Mouse (Mus musculus): ENCODE measurements at regions not wholly inside any gene's neighbourhood (a gene's known extent, or its start where the extent isn't known, plus 50 kb on each side); places are given as distances from the start of the nearest gene placed in this dataset.

DNA sequence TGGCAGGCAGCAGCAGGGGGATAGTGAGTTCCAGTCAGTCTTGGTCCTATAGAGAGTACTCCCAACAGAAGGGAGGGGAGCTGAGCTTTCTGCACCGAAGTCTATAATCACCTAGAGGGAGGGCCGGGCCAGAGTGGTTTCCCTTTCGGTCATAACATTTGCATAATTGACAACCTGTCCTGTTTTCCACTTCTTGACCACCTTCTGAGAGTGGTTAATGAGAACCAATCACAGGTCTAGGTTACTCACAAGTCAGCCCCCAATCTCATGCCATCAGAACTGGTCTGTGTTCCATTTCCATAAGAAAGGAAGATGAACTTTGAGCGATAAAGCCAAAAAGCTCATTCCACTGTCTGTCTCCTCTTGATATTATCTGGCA is 611.9 kb downstream of the Zfp706 start:
- DNase-seq (ENCODE audit: extremely low read depth, low read depth, low spot score) = peak; percentile 18
- WGBS = 57% methylated on average over 4 of the region's 4 CpGs
- Histone ChIP-seq H3K9ac (ENCODE audit: low read depth, low read length) (no peak overlapping the region), H3K27ac (replicated peaks; ENCODE audit: insufficient read depth, low read depth, low read length) (peak overlapping the region; percentile 79), H3K79me2 (ENCODE audit: control insufficient read depth, insufficient read depth, low read length) (no peaks in the 10 kb centered on the region), H3K4me3 (ENCODE audit: insufficient read depth, low read depth, low read length) (no peak overlapping the region), H3K4me1 (ENCODE audit: control insufficient read depth, insufficient read depth, low read length) (peaks cover 19% of the 10 kb centered on the region), H3K36me3 (ENCODE audit: control insufficient read depth, insufficient read depth, low read length) (no peaks in the 10 kb centered on the region), H3K27me3 (ENCODE audit: control insufficient read depth, insufficient read depth, low read length) (no peaks in the 10 kb centered on the region)
- TF ChIP-seq POLR2A (IDR thresholded peaks at IDR 0.05; ENCODE audit: extremely low read depth, insufficient read depth, low read length) = no peak
- no peak for TF ChIP-seq CTCF (IDR thresholded peaks at IDR 0.05; ENCODE audit: low read depth, low read length)

DNA sequence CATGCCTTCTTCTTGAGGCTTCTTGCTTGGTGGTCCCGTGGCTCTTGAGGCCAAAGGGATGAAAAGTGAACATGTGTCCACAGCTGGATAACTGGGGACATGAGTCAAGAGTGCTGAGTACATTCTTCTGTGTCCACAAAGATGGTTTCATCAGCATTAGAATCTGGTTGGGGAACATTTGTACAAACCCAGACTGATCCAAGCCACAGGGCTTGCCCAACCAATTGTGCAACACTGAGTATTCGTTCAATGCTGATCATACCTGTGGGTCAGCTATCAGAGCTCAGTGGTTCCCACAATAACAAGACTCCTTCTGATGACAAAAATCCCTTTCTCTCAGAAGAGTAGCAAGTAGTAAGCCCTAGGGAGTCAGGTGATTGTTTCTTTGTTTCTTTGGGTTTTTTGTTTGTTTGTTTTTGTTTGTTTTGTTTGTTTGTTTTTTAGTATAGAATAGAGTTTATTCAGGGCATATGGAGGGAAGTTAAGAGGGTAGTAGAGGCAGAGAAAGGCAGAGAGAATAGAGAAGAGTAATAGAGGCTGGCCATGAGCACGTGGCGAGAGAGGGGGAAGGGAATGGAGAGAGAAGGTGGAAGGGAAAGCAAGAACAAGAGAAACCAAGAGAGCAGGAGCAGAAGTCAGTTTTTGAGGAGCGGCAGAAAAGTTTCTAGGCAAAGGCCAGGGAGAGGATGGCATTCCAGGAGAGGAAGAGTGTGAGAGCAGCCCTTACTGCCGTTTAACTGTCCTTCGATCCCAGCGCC is 612.5 kb downstream of the Zfp706 start:
- H3K4me3 ChIP-seq (ENCODE audit: insufficient read depth, low read depth, low read length) = no peak overlapping the region
- no peaks in the 10 kb centered on the region for H3K27me3 ChIP-seq (ENCODE audit: control insufficient read depth, insufficient read depth, low read length)
- H3K9ac ChIP-seq (ENCODE audit: low read depth, low read length) = no peak overlapping the region
- no peaks in the 10 kb centered on the region for H3K79me2 ChIP-seq (ENCODE audit: control insufficient read depth, insufficient read depth, low read length)
- no peaks in the 10 kb centered on the region for H3K36me3 ChIP-seq (ENCODE audit: control insufficient read depth, insufficient read depth, low read length)
- H3K27ac ChIP-seq (replicated peaks; ENCODE audit: insufficient read depth, low read depth, low read length) = peak overlapping the region; percentile 79
- 61% methylated on average over 8 of the region's 8 CpGs for WGBS
- TF ChIP-seq CTCF (IDR thresholded peaks at IDR 0.05; ENCODE audit: low read depth, low read length) = no peak
- TF ChIP-seq POLR2A (IDR thresholded peaks at IDR 0.05; ENCODE audit: extremely low read depth, insufficient read depth, low read length) = no peak
- H3K4me1 ChIP-seq (ENCODE audit: control insufficient read depth, insufficient read depth, low read length) = peaks cover 19% of the 10 kb centered on the region
- DNase-seq (ENCODE audit: extremely low read depth, low read depth, low spot score) = peak; percentile 96

DNA sequence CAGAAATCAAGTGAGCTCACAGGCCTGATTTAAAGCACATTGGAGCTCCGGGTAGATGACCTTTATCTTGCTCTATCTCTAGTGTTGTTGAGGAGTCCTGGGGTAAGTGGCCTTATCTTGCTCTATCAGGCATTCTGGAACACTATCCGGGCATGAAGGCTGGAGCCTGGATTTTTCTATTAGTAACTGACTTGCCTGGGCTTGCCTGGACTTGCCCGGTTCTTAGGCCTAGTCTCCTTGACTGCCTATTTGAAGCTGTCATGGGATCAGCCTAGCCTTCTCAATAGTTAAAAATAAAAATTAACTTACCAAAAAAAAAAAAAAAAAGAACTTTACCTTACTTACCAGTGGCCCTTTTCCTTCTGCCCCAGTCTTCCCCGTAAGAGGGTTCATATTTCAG is 617.8 kb downstream of the Zfp706 start:
- peaks cover 9% of the 10 kb centered on the region for H3K4me1 ChIP-seq (ENCODE audit: control insufficient read depth, insufficient read depth, low read length)
- WGBS = 79% methylated on average over 4 of the region's 4 CpGs
- H3K36me3 ChIP-seq (ENCODE audit: control insufficient read depth, insufficient read depth, low read length) = no peaks in the 10 kb centered on the region
- no peaks in the 10 kb centered on the region for H3K27me3 ChIP-seq (ENCODE audit: control insufficient read depth, insufficient read depth, low read length)
- no peaks in the 10 kb centered on the region for H3K79me2 ChIP-seq (ENCODE audit: control insufficient read depth, insufficient read depth, low read length)
- no peak overlapping the region for H3K27ac ChIP-seq (replicated peaks; ENCODE audit: insufficient read depth, low read depth, low read length)
- no peak overlapping the region for H3K4me3 ChIP-seq (ENCODE audit: insufficient read depth, low read depth, low read length)
- no peak for TF ChIP-seq POLR2A (IDR thresholded peaks at IDR 0.05; ENCODE audit: extremely low read depth, insufficient read depth, low read length)
- H3K9ac ChIP-seq (ENCODE audit: low read depth, low read length) = no peak overlapping the region
- DNase-seq (ENCODE audit: extremely low read depth, low read depth, low spot score) = no peak

DNA sequence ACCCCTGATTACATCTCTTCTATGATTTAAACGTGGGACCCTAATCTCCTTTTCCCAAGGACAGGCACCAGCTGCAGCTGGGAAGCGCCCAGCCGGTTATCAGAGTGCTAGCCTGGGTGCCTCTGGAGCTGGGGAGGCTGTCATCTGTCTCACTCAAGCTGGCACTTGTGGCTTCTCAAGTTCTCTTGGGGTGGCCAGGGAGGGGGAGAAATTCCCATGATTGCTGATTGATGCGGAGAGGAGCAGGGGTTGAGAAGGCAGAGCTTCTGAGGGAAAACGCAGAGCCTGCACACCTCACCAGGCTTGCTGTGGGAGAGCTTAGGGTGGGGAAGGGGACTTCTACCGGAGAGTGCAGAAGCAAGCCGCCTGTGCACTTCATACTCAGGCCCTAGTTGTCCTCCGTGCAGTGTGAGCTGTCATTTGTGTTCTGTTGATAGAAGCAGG is 626.3 kb downstream of the Zfp706 start:
- Histone ChIP-seq H3K27me3 (ENCODE audit: control insufficient read depth, insufficient read depth, low read length) (no peaks in the 10 kb centered on the region), H3K79me2 (ENCODE audit: control insufficient read depth, insufficient read depth, low read length) (no peaks in the 10 kb centered on the region), H3K27ac (replicated peaks; ENCODE audit: insufficient read depth, low read depth, low read length) (no peak overlapping the region), H3K4me3 (ENCODE audit: insufficient read depth, low read depth, low read length) (no peak overlapping the region), H3K4me1 (ENCODE audit: control insufficient read depth, insufficient read depth, low read length) (no peaks in the 10 kb centered on the region), H3K9ac (ENCODE audit: low read depth, low read length) (no peak overlapping the region), H3K36me3 (ENCODE audit: control insufficient read depth, insufficient read depth, low read length) (no peaks in the 10 kb centered on the region)
- WGBS = 48% methylated on average over 8 of the region's 8 CpGs
- TF ChIP-seq CTCF (IDR thresholded peaks at IDR 0.05; ENCODE audit: low read depth, low read length) (no peak), POLR2A (IDR thresholded peaks at IDR 0.05; ENCODE audit: extremely low read depth, insufficient read depth, low read length) (no peak)
- DNase-seq (ENCODE audit: extremely low read depth, low read depth, low spot score) = no peak

DNA sequence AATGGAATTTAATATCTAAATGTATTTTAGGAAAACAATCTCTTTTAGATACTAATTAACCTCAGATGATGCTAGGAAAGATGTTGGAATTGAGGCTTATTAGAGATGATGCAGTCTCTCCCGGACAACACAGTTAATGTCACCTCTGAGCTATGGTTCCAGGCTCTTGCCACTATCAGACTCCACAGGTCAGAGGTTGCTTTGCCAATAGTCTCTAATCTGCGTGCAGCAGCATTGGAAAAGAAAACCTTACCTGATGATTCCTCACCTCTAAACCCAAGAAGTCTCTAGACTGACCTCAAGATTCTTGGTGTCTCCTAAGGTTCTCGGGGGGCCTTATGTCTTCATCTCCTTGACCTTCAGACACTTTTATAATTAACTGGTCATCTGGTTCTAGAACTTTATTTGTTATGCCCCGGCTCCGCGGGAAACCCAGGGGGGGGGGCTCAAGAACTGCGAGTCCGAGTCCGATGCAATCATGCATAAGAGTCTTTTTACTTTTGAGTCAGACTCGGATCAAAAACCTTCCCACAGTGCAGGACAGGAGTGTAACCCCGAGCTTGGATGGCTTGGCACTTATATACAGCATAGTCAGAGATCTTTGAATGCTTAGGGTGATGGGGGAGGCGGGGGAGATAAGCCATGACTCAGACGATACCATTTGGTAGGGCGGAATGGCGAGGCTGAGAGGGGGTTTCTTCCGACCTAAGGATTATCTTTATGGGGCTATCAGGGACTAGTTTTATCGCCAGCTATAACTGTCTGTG is 626.9 kb downstream of the Zfp706 start:
- DNase-seq (ENCODE audit: extremely low read depth, low read depth, low spot score) = no peak
- TF ChIP-seq POLR2A (IDR thresholded peaks at IDR 0.05; ENCODE audit: extremely low read depth, insufficient read depth, low read length) (no peak), CTCF (IDR thresholded peaks at IDR 0.05; ENCODE audit: low read depth, low read length) (no peak)
- H3K36me3 ChIP-seq (ENCODE audit: control insufficient read depth, insufficient read depth, low read length) = no peaks in the 10 kb centered on the region
- H3K9ac ChIP-seq (ENCODE audit: low read depth, low read length) = no peak overlapping the region
- no peaks in the 10 kb centered on the region for H3K79me2 ChIP-seq (ENCODE audit: control insufficient read depth, insufficient read depth, low read length)
- H3K27me3 ChIP-seq (ENCODE audit: control insufficient read depth, insufficient read depth, low read length) = no peaks in the 10 kb centered on the region
- no peak overlapping the region for H3K4me3 ChIP-seq (ENCODE audit: insufficient read depth, low read depth, low read length)
- H3K27ac ChIP-seq (replicated peaks; ENCODE audit: insufficient read depth, low read depth, low read length) = no peak overlapping the region
- 30% methylated on average over 17 of the region's 17 CpGs for WGBS
- no peaks in the 10 kb centered on the region for H3K4me1 ChIP-seq (ENCODE audit: control insufficient read depth, insufficient read depth, low read length)

DNA sequence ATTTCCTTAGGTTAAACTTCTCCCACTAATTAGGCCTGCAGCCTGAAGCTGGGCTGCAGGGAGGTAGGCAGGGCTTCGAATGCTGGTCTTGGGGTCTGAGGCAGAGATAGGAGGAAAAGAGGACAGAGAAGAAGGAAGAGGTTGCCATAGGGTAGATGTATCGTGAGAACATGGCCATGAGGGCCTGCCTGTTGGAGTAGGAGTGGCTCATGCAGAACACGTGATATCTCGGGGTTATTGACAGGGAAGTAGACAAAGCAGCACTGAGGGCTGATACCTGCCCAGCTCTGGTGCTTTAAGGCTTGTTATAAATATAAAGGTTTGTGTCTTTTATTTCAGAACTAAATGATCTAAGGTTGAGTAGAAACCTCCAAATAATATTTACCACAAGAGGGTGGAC is 628.9 kb downstream of the Zfp706 start:
- Histone ChIP-seq H3K4me1 (ENCODE audit: control insufficient read depth, insufficient read depth, low read length) (peaks cover 2% of the 10 kb centered on the region; the same call in 1 of the 2 replicates), H3K4me3 (ENCODE audit: insufficient read depth, low read depth, low read length) (no peak overlapping the region), H3K27ac (replicated peaks; ENCODE audit: insufficient read depth, low read depth, low read length) (no peak overlapping the region), H3K36me3 (ENCODE audit: control insufficient read depth, insufficient read depth, low read length) (no peaks in the 10 kb centered on the region), H3K79me2 (ENCODE audit: control insufficient read depth, insufficient read depth, low read length) (no peaks in the 10 kb centered on the region), H3K27me3 (ENCODE audit: control insufficient read depth, insufficient read depth, low read length) (no peaks in the 10 kb centered on the region), H3K9ac (ENCODE audit: low read depth, low read length) (no peak overlapping the region)
- no peak for DNase-seq (ENCODE audit: extremely low read depth, low read depth, low spot score)
- whole genome bisulfite sequencing = 91% methylated on average over 4 of the region's 4 CpGs
- TF ChIP-seq POLR2A (IDR thresholded peaks at IDR 0.05; ENCODE audit: extremely low read depth, insufficient read depth, low read length) = no peak
- TF ChIP-seq CTCF (IDR thresholded peaks at IDR 0.05; ENCODE audit: low read depth, low read length) = no peak

Data from liver, adult 2 months (tissue).